Mouse (Mus musculus) yolk sac, embryonic 10.5 days (tissue): ENCODE measurements around the gene Rps19.

Experiments used
- DNase-seq: peaks from one replicate; pipeline ENCODE4 v3.0.0-alpha.2; 2017; ENCODE audit warnings: low spot score

Gene Rps19

DNA sequence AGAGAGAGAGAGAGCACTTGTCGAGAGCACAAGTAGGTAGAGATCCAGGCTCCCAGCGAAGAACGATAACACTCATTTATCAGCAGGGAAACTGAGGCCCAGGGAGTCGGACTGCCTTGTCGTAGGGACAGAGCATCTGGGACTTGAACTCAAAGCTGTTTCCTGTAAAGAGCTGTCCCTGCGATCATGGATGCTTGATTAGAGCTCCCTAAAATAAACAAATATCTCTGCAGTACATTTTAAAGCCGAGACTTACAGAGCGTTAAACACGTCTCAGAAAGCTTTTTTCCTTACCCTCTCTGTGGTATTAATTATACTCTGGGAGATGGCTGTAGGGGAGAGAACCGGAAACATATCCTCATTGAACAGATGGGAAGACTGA lies 19.3 kb downstream of the Rps19 start:
- DNase-seq, result no peak

GRCm38 (mm10) chr7:24904070-24904483 lies 19.9 kb downstream of the Rps19 start:
- peak; percentile 97 for DNase-seq

DNA sequence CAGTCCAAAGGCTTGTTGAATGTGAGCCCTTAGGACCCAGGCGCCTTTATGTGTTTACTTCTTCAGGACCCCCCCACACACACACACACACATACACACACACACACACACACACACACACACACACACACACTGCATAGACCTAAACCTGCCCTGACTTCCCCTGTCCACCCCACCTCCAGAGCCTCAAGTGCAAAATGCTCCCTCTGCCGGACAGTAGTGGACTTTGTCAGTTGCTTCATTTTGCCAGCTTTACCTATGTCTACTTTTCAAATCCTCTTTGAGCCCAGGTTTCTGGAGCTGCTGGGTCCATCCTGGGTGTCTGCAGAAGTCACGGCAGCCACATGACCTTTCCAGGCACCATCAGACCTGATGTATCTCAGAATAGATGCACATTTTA lies 20.8 kb downstream of the Rps19 start:
- peak; percentile 68 for DNase-seq

GRCm38 (mm10) chr7:24906551-24906950 lies 22.4 kb downstream of the Rps19 start:
- DNase-seq, result no peak

- no peak for DNase-seq
These were observed 23.1 kb downstream of the Rps19 start for GRCm38 (mm10) chr7:24907211-24907748.

- no peak for DNase-seq
These were observed 28.3 kb downstream of the Rps19 start for GRCm38 (mm10) chr7:24912480-24912879.

- DNase-seq, result no peak
These were observed 34.7 kb downstream of the Rps19 start for GRCm38 (mm10) chr7:24918763-24919323.

DNA sequence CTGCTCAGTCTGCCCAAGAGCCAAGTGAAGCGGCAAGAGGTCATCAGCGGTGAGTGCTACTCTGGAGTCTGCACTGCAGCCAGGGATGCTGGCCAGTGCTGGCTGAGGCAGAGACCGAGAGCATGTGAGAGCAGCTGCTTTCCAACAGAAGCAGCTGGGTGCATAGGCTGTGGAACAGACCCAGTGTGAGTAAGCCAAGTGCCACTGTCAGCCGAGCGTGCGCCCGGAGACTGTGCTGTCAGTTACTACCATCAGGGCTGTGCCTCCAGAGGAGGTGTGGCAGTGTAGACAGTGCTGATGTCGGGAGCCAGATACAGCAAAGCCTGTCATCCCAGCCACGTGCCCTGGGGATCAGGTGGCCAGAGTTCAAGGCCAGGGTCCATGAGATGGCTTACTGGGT lies 35.6 kb downstream of the Rps19 start:
- DNase-seq, result no peak

DNA sequence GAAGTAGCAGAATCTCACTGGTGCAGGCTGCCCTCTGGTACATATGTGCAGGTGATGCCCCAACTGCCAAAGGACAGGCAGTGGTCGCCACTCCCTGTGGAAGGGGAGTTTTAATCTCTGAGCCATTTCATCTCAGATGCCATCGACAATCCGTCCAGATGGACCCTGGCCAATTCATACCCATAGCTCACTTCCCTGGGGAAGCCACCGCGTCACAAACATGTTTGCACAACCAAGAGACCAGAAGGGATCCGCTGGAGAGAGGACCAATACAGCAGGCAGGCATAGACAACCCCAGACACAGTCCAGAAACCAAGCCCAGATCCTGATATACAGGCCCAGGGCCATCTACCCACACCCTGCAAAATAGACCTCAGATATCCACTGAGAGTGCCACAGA lies 46.3 kb downstream of the Rps19 start:
- DNase-seq, result no peak

GRCm38 (mm10) chr7:24931651-24932050 lies 47.5 kb downstream of the Rps19 start:
- DNase-seq, result no peak
